ENCODE assay signal across 26 mouse cellular contexts in genomic region chr5:24413938-24414337, GRCm38 (mm10). TPM values are rescaled to one million over a fixed set of nuclear protein-coding genes. Genes with fewer than 3 reads are reported as not detected.
DNase-seq lines count a peak whose midpoint lies in the region; ATAC-seq and TF ChIP-seq lines count a peak whose summit lies in the region.
"Had no signal": no experiment of that assay in that cellular context is flagged by ENCODE, and none has a peak within 500 bp of the region (broad histone marks: within the 10 kb centered on the region; RNA-seq: fewer than 3 reads in every experiment).

No protein-coding gene starts in this region.

- WGBS in kidney, embryonic 16.5 days, result 64% methylated on average over 13 of the region's 13 CpGs
- WGBS in embryonic facial prominence, embryonic 12.5 days, result 79% methylated on average over 13 of the region's 13 CpGs

- H3K36me3 ChIP-seq in kidney, embryonic 16.5 days (ENCODE audit: insufficient read depth, low read length), result 0 out of 2 replicates have a peak, but pooled peaks cover 1% of the 10 kb centered on the region
- H3K36me3 ChIP-seq in E14TG2a.4 (ENCODE audit: insufficient read depth, low read length), result peaks cover 18% of the 10 kb centered on the region
- peaks cover 14% of the 10 kb centered on the region for H3K36me3 ChIP-seq in embryonic facial prominence, embryonic 12.5 days

- no peak overlapping the region for H3K9ac ChIP-seq in kidney, embryonic 16.5 days (replicated peaks; ENCODE audit: low read length)
- no peak overlapping the region for H3K9ac ChIP-seq in embryonic facial prominence, embryonic 12.5 days
- H3K9ac ChIP-seq: forebrain, postnatal 0 days; neural tube, embryonic 15.5 days had no signal

- peaks cover 21% of the 10 kb centered on the region for H3K4me1 ChIP-seq in kidney, embryonic 16.5 days (ENCODE audit: insufficient read depth, low read length)
- H3K4me1 ChIP-seq in E14TG2a.4 (replicated peaks; ENCODE audit: low read depth, low read length), result peaks cover 30% of the 10 kb centered on the region
- H3K4me1 ChIP-seq in embryonic facial prominence, embryonic 12.5 days, result peaks cover 20% of the 10 kb centered on the region

- 0 out of 2 replicates have a peak overlapping the region, but pooled peaks have one; percentile 10 for H3K4me2 ChIP-seq in kidney, embryonic 16.5 days (replicated peaks; ENCODE audit: low read depth, low read length)
- H3K4me2 ChIP-seq in embryonic facial prominence, embryonic 12.5 days (replicated peaks), result peak overlapping the region; percentile 32
- H3K4me2 ChIP-seq: midbrain, embryonic 11.5 days; neural tube, embryonic 15.5 days had no signal

- ATAC-seq in kidney, embryonic 16.5 days (ENCODE audit: low FRiP score, low TSS enrichment), result no peak
- 0 out of 2 replicates have a peak, but pooled peaks have one; percentile 17 for ATAC-seq in embryonic facial prominence, embryonic 12.5 days (ENCODE audit: insufficient number of reproducible peaks, insufficient read depth, low FRiP score, low TSS enrichment)
- ATAC-seq: forebrain, postnatal 0 days; hindbrain, embryonic 16.5 days had no signal

- H3K4me3 ChIP-seq in kidney, embryonic 16.5 days (ENCODE audit: low read length), result no peak overlapping the region
- H3K4me3 ChIP-seq in E14TG2a.4 (replicated peaks; ENCODE audit: low read length), result peak overlapping the region; percentile 69
- H3K4me3 ChIP-seq in embryonic facial prominence, embryonic 12.5 days, result 0 out of 2 replicates have a peak overlapping the region, but pooled peaks have one; percentile 10
- H3K4me3 ChIP-seq: heart, embryonic 10.5 days; left cerebral cortex, adult 2 months; neural tube, embryonic 15.5 days had no signal

- peak; percentile 53 for DNase-seq in adrenal gland, postnatal 10 days
- no peak for DNase-seq in adrenal gland, postnatal 25 days
- no peak for DNase-seq in kidney, adult 18-20 months
- no peak for DNase-seq in spleen, postnatal 14 days (ENCODE audit: low spot score in 2 of 2)
- DNase-seq in frontal cortex, postnatal 25 days (ENCODE audit: low spot score in 2 of 2), result no peak
- DNase-seq: cerebellum, adult 8-10 months; cerebellum, postnatal 36 days; forebrain, postnatal 0 days; heart, postnatal 4 days; layer of hippocampus, adult 9-11 months; lung, adult 2 months; lung, postnatal 14 days; right cerebral cortex, adult 18-20 months; thymus, postnatal 14 days had no signal

- no peaks in the 10 kb centered on the region for H3K27me3 ChIP-seq in kidney, embryonic 16.5 days (ENCODE audit: insufficient read depth, low read length)
- peaks cover 35% of the 10 kb centered on the region for H3K27me3 ChIP-seq in E14TG2a.4 (ENCODE audit: insufficient read depth, low read length)
- no peaks in the 10 kb centered on the region for H3K27me3 ChIP-seq in embryonic facial prominence, embryonic 12.5 days
- H3K27me3 ChIP-seq: neural tube, embryonic 15.5 days had no signal

- no peak overlapping the region for H3K27ac ChIP-seq in kidney, embryonic 16.5 days (ENCODE audit: low read length)
- H3K27ac ChIP-seq in embryonic facial prominence, embryonic 12.5 days, result no peak overlapping the region
- H3K27ac ChIP-seq: heart, embryonic 10.5 days; left cerebral cortex, adult 2 months; neural tube, embryonic 15.5 days had no signal

- no peaks in the 10 kb centered on the region for H3K9me3 ChIP-seq in kidney, embryonic 16.5 days (ENCODE audit: low read length)
- no peaks in the 10 kb centered on the region for H3K9me3 ChIP-seq in E14TG2a.4 (ENCODE audit: low read length)
- H3K9me3 ChIP-seq in embryonic facial prominence, embryonic 12.5 days, result no peaks in the 10 kb centered on the region
- H3K9me3 ChIP-seq: heart, embryonic 10.5 days; neural tube, embryonic 15.5 days had no signal

- no peak for TF ChIP-seq CTCF in E14TG2a.4 (conservative IDR thresholded peaks at IDR 0.05; ENCODE audit: low read length)

RNA-seq across cellular contexts. Expression of gene Asic3, which starts 0.7 kb away (rescaled TPM):
- total RNA-seq in adrenal gland, postnatal 10 days (2021), result under 1 TPM; 0.54 to 0.76 TPM
- 0.43 TPM in 1 of 2 replicates, not detected in the other for total RNA-seq in adrenal gland, postnatal 25 days (2021)
- polyA plus RNA-seq in kidney, embryonic 16.5 days (2015; fragmentation: Nextera tagmentation; extraction: Ambion mirVana), result 0.40 and 0.55 TPM in 2 replicates
- 1.8 and 2.8 TPM in 2 replicates for polyA plus RNA-seq in embryonic facial prominence, embryonic 12.5 days (2016; fragmentation: Nextera tagmentation; extraction: Ambion mirVana)
- total RNA-seq: forebrain, postnatal 0 days; left cerebral cortex, postnatal 36 days; liver, adult 2 months had no signal
- polyA plus RNA-seq: forebrain, embryonic 11.5 days had no signal

RNA-seq across cellular contexts. Expression of gene Cdk5, which starts 9.4 kb away (rescaled TPM):
- total RNA-seq in adrenal gland, postnatal 10 days (2021), result 10 to 100 TPM; 37.9 to 41.3 TPM
- total RNA-seq in adrenal gland, postnatal 25 days (2021), result 46.4 and 51.2 TPM in 2 replicates
- polyA plus RNA-seq in kidney, embryonic 16.5 days (2015; fragmentation: Nextera tagmentation; extraction: Ambion mirVana), result 51.1 and 51.5 TPM in 2 replicates
- 62.2 and 63.2 TPM in 2 replicates for polyA plus RNA-seq in embryonic facial prominence, embryonic 12.5 days (2016; fragmentation: Nextera tagmentation; extraction: Ambion mirVana)

RNA-seq across cellular contexts. Expression of gene Slc4a2, which starts 9.7 kb away (rescaled TPM):
- 10 to 100 TPM; 58.7 to 60.9 TPM for total RNA-seq in adrenal gland, postnatal 10 days (2021)
- 50.5 and 59.1 TPM in 2 replicates for total RNA-seq in adrenal gland, postnatal 25 days (2021)
- 52.5 and 53.8 TPM in 2 replicates for polyA plus RNA-seq in kidney, embryonic 16.5 days (2015; fragmentation: Nextera tagmentation; extraction: Ambion mirVana)
- polyA plus RNA-seq in embryonic facial prominence, embryonic 12.5 days (2016; fragmentation: Nextera tagmentation; extraction: Ambion mirVana), result 46.6 and 49.8 TPM in 2 replicates

RNA-seq across cellular contexts. Expression of gene Abcb8, which starts 20.5 kb away (rescaled TPM):
- 100 to 1,000 TPM in 1 of 2 experiments, 10 to 100 TPM in 1; 93.7 to 116 TPM for total RNA-seq in adrenal gland, postnatal 10 days (2021)
- total RNA-seq in adrenal gland, postnatal 25 days (2021), result 83.6 and 88.2 TPM in 2 replicates
- 76.1 and 80.3 TPM in 2 replicates for polyA plus RNA-seq in kidney, embryonic 16.5 days (2015; fragmentation: Nextera tagmentation; extraction: Ambion mirVana)
- 44.6 and 46.2 TPM in 2 replicates for polyA plus RNA-seq in embryonic facial prominence, embryonic 12.5 days (2016; fragmentation: Nextera tagmentation; extraction: Ambion mirVana)

RNA-seq across cellular contexts. Expression of gene Atg9b, which starts 22.0 kb away (rescaled TPM):
- under 1 TPM; 0.60 to 0.67 TPM for total RNA-seq in adrenal gland, postnatal 10 days (2021)
- 0.27 and 1.2 TPM in 2 replicates for total RNA-seq in adrenal gland, postnatal 25 days (2021)
- polyA plus RNA-seq in kidney, embryonic 16.5 days (2015; fragmentation: Nextera tagmentation; extraction: Ambion mirVana), result 1.0 and 1.7 TPM in 2 replicates
- polyA plus RNA-seq in embryonic facial prominence, embryonic 12.5 days (2016; fragmentation: Nextera tagmentation; extraction: Ambion mirVana), result 0.36 and 0.47 TPM in 2 replicates
- total RNA-seq: gastrocnemius, postnatal 36 days had no signal
